Mouse (Mus musculus) MEL-GATA-1-ER (cell line): ENCODE measurements around the gene Prdm1.

Source experiments
- DNase-seq: peaks from one replicate; pipeline ENCODE4 v3.0.0-alpha.2; 2012; ENCODE audit warnings: low read depth; ENCODE audit errors: extremely low read depth

The Prdm1 gene

GRCm38 (mm10) chr10:44493818-44494492, 34.3 kb downstream of the Prdm1 start:
- no peak for DNase-seq

GRCm38 (mm10) chr10:44492815-44493525, 35.3 kb downstream of the Prdm1 start:
- DNase-seq, result no peak

- DNase-seq, result no peak
These were observed 37.3 kb downstream of the Prdm1 start for GRCm38 (mm10) chr10:44490899-44491422.

GRCm38 (mm10) chr10:44487132-44487531, 41.2 kb downstream of the Prdm1 start:
- DNase-seq, result no peak

GRCm38 (mm10) chr10:44484077-44484476, 44.2 kb downstream of the Prdm1 start:
- no peak for DNase-seq

GRCm38 (mm10) chr10:44483116-44483515, 45.2 kb downstream of the Prdm1 start:
- no peak for DNase-seq

GRCm38 (mm10) chr10:44481379-44481778, 46.9 kb downstream of the Prdm1 start:
- no peak for DNase-seq

GRCm38 (mm10) chr10:44479286-44479685, 49.0 kb downstream of the Prdm1 start:
- no peak for DNase-seq

GRCm38 (mm10) chr10:44478091-44478490, 50.2 kb downstream of the Prdm1 start:
- no peak for DNase-seq

GRCm38 (mm10) chr10:44477240-44477639, 51.1 kb downstream of the Prdm1 start:
- no peak for DNase-seq

GRCm38 (mm10) chr10:44476523-44476922, 51.8 kb downstream of the Prdm1 start:
- no peak for DNase-seq

- peak; percentile 91 for DNase-seq
These were observed 52.9 kb downstream of the Prdm1 start for GRCm38 (mm10) chr10:44475376-44475775.

GRCm38 (mm10) chr10:44474256-44474655, 54.0 kb downstream of the Prdm1 start:
- DNase-seq, result peak; percentile 91

GRCm38 (mm10) chr10:44465618-44466017, 62.7 kb downstream of the Prdm1 start:
- peak; percentile 39 for DNase-seq

- no peak for DNase-seq
These were observed 63.7 kb downstream of the Prdm1 start for GRCm38 (mm10) chr10:44464563-44464962.

GRCm38 (mm10) chr10:44463856-44464255, 64.4 kb downstream of the Prdm1 start:
- DNase-seq, result no peak

GRCm38 (mm10) chr10:44462351-44462750, 66.0 kb downstream of the Prdm1 start:
- no peak for DNase-seq

GRCm38 (mm10) chr10:44461063-44461462, 67.2 kb downstream of the Prdm1 start:
- DNase-seq, result no peak

GRCm38 (mm10) chr10:44460095-44460810, 68.0 kb downstream of the Prdm1 start:
- no peak for DNase-seq

GRCm38 (mm10) chr10:44459321-44460000, 68.8 kb downstream of the Prdm1 start:
- DNase-seq, result peak; percentile 23

GRCm38 (mm10) chr10:44458534-44459315, 69.6 kb downstream of the Prdm1 start:
- peak; percentile 64 for DNase-seq
